Comparison of ENCODE assay signal across 8 mouse cellular contexts in the genomic region with DNA sequence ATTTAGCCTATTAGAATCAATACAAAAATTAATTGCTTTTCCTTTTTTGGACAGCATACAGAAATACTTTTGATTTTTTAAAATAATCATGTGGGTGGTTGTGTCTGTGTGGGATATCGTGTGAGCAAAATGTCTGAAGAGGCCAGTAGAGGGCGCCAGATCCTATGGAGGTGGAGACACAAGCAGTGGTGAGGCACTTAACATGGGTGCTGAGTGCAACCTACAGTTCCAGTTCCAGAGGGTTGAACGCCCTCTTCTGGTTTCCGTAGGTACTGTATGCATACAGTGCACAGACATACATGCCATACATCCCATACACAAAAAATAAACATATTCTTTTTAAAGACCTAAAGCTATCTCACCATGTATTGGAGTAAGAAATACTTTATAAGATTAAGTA.
DNase-seq lines count a peak whose midpoint lies in the region; ATAC-seq and TF ChIP-seq lines count a peak whose summit lies in the region.

No protein-coding gene starts in this region.

- TF ChIP-seq EP300 in CH12.LX (IDR thresholded peaks at IDR 0.05; ENCODE audit: low read length) = no peak

- dilution Hi-C loops in CH12.LX (cut with MboI; ENCODE audit: extremely low pct_ligation_motif_present, extremely low pct_unique_long_range_greater_than_20kb, low sequenced_read_pairs) = no loop called here

- no peaks in the 10 kb centered on the region for H3K9me3 ChIP-seq in hindbrain, postnatal 0 days (ENCODE audit: low read length)
- H3K9me3 ChIP-seq in hindbrain, embryonic 14.5 days (ENCODE audit: control insufficient read depth, low read length) = no peaks in the 10 kb centered on the region
- H3K9me3 ChIP-seq in CH12.LX (replicated peaks; ENCODE audit: low read length) = no peaks in the 10 kb centered on the region

- in situ Hi-C loops in CH12.LX (cut with MboI; ENCODE audit: low pct_ligation_motif_present, low pct_unique_long_range_greater_than_20kb, low sequenced_read_pairs) = no loop called here

- no peak for TF ChIP-seq POLR2A in CH12.LX (IDR thresholded peaks at IDR 0.05; ENCODE audit: low read depth, low read length)
- no peak for TF ChIP-seq POLR2A in bone marrow, adult 2 months (IDR thresholded peaks at IDR 0.05; ENCODE audit: borderline replicate concordance, control insufficient read depth, low read depth, low read length)
- TF ChIP-seq POLR2A in thymus, adult 2 months (IDR thresholded peaks at IDR 0.05; ENCODE audit: control insufficient read depth, extremely low read depth, insufficient read depth, low read length, poor library complexity) = no peak

- H3K36me3 ChIP-seq in hindbrain, postnatal 0 days (ENCODE audit: insufficient read depth, low read length) = no peaks in the 10 kb centered on the region
- H3K36me3 ChIP-seq in hindbrain, embryonic 14.5 days (replicated peaks; ENCODE audit: control insufficient read depth, insufficient read depth) = no peaks in the 10 kb centered on the region
- H3K36me3 ChIP-seq in CH12.LX (replicated peaks in 1 of 2; ENCODE audit: control insufficient read depth in 1 of 2, insufficient read depth in 1 of 2, low read length in 1 of 2) = no peaks in the 10 kb centered on the region
- no peaks in the 10 kb centered on the region for H3K36me3 ChIP-seq in thymus, adult 2 months (ENCODE audit: control insufficient read depth, insufficient read depth, low read length)

- H3K4me2 ChIP-seq in hindbrain, postnatal 0 days (ENCODE audit: low read depth, low read length) = no peak overlapping the region
- no peak overlapping the region for H3K4me2 ChIP-seq in hindbrain, embryonic 14.5 days (replicated peaks)
- H3K4me2 ChIP-seq in CH12.LX (ENCODE audit: insufficient read depth, low read depth, poor library complexity, severe bottlenecking) = no peak overlapping the region

- no peak overlapping the region for H3K27ac ChIP-seq in hindbrain, postnatal 0 days
- H3K27ac ChIP-seq in hindbrain, embryonic 14.5 days = no peak overlapping the region
- H3K27ac ChIP-seq in CH12.LX (ENCODE audit: insufficient read depth, low read depth) = no peak overlapping the region
- no peak overlapping the region for H3K27ac ChIP-seq in bone marrow, adult 2 months (ENCODE audit: control insufficient read depth, insufficient read depth, low read depth, low read length, poor library complexity)
- H3K27ac ChIP-seq in thymus, adult 2 months (ENCODE audit: control insufficient read depth, insufficient read depth, low read length) = no peak overlapping the region

- DNase-seq in hindbrain, postnatal 0 days (ENCODE audit: low spot score) = peak; percentile 72
- no peak for DNase-seq in hindbrain, embryonic 14.5 days (ENCODE audit: low spot score)
- peak; percentile 88 for DNase-seq in CH12.LX (ENCODE audit: extremely low read depth)
- peak; percentile 23 for DNase-seq in layer of hippocampus, adult 9-11 months
- DNase-seq in thymus, adult 2 months = peak; percentile 68

- H3K79me2 ChIP-seq in CH12.LX (replicated peaks; ENCODE audit: control insufficient read depth, extremely low read depth, insufficient read depth, poor library complexity, severe bottlenecking) = no peaks in the 10 kb centered on the region

- TF ChIP-seq CTCF in hindbrain, postnatal 0 days (IDR thresholded peaks at IDR 0.05; ENCODE audit: low read depth) = peak; percentile 73
- TF ChIP-seq CTCF in CH12.LX (conservative IDR thresholded peaks at IDR 0.05 in 1 of 2, IDR thresholded peaks at IDR 0.05 in 1 of 2; ENCODE audit: low read depth in 2 of 2, low read length in 2 of 2) = peak; percentile 58 to 82
- peak; percentile 72 for TF ChIP-seq CTCF in bone marrow, adult 2 months (IDR thresholded peaks at IDR 0.05; ENCODE audit: control insufficient read depth, insufficient read depth, low read length)
- peak; percentile 40; the same call in 1 of the 2 replicates for TF ChIP-seq CTCF in thymus, adult 2 months (IDR thresholded peaks at IDR 0.05; ENCODE audit: borderline replicate concordance, control insufficient read depth, extremely low read depth, insufficient read depth, low read length, poor library complexity)

- no peak overlapping the region for H3K9ac ChIP-seq in hindbrain, postnatal 0 days (replicated peaks; ENCODE audit: low read length)
- no peak overlapping the region for H3K9ac ChIP-seq in hindbrain, embryonic 14.5 days
- no peak overlapping the region for H3K9ac ChIP-seq in CH12.LX (ENCODE audit: insufficient read depth, low read depth)

- TF ChIP-seq RAD21 in CH12.LX (IDR thresholded peaks at IDR 0.05; ENCODE audit: low read depth, low read length) = peak; percentile 58

- no peak overlapping the region for H3K4me3 ChIP-seq in hindbrain, postnatal 0 days (ENCODE audit: low read length)
- H3K4me3 ChIP-seq in hindbrain, embryonic 14.5 days (replicated peaks; ENCODE audit: low read length) = no peak overlapping the region
- H3K4me3 ChIP-seq in CH12.LX (replicated peaks in 1 of 3; ENCODE audit: low read depth in 2 of 3, low read length in 2 of 3, poor library complexity in 1 of 3) = no peak overlapping the region
- no peak overlapping the region for H3K4me3 ChIP-seq in bone marrow, adult 2 months (replicated peaks; ENCODE audit: control insufficient read depth, low read depth, low read length)
- no peak overlapping the region for H3K4me3 ChIP-seq in thymus, adult 2 months (ENCODE audit: control insufficient read depth, insufficient read depth, low read length)

- peak; percentile 21; the same call in 1 of the 2 replicates for ATAC-seq in hindbrain, postnatal 0 days
- ATAC-seq in hindbrain, embryonic 14.5 days (ENCODE audit: low FRiP score) = no peak
- ATAC-seq in erythroid progenitor cell, adult 5-6 weeks (replicated peaks; ENCODE audit: low FRiP score, poor library complexity, severe bottlenecking) = peak; percentile 70
- ATAC-seq in megakaryocyte-erythroid progenitor cell, adult 5-6 weeks (replicated peaks; ENCODE audit: low FRiP score, low TSS enrichment, poor library complexity, severe bottlenecking) = peak; percentile 85

- WGBS in hindbrain, postnatal 0 days = 60% methylated on average over 4 of the region's 4 CpGs
- WGBS in hindbrain, embryonic 14.5 days = 46% methylated on average over 4 of the region's 4 CpGs
- 53% methylated on average over 4 of the region's 4 CpGs for WGBS in bone marrow, adult 2 months
- 61% methylated on average over 4 of the region's 4 CpGs for WGBS in thymus, adult 2 months

- H3K4me1 ChIP-seq in hindbrain, postnatal 0 days (ENCODE audit: insufficient read depth, low read length) = no peaks in the 10 kb centered on the region
- 0 out of 2 replicates have a peak, but pooled peaks cover 6% of the 10 kb centered on the region for H3K4me1 ChIP-seq in hindbrain, embryonic 14.5 days (replicated peaks; ENCODE audit: control insufficient read depth, insufficient read depth, low read length)
- 0 out of 4 replicates have a peak, but pooled peaks cover 0 to 2% of the 10 kb centered on the region in 2 experiments for H3K4me1 ChIP-seq in CH12.LX (ENCODE audit: control insufficient read depth in 1 of 2, insufficient read depth in 2 of 2)
- H3K4me1 ChIP-seq in bone marrow, adult 2 months (ENCODE audit: control insufficient read depth, insufficient read depth, low read length) = no peaks in the 10 kb centered on the region
- peaks cover 16% of the 10 kb centered on the region for H3K4me1 ChIP-seq in thymus, adult 2 months (replicated peaks; ENCODE audit: control insufficient read depth, insufficient read depth, low read length)

- no peaks in the 10 kb centered on the region for H3K27me3 ChIP-seq in hindbrain, postnatal 0 days (ENCODE audit: insufficient read depth, low read length)
- H3K27me3 ChIP-seq in hindbrain, embryonic 14.5 days (ENCODE audit: control insufficient read depth, insufficient read depth, low read length) = no peaks in the 10 kb centered on the region
- H3K27me3 ChIP-seq in CH12.LX (replicated peaks) = no peaks in the 10 kb centered on the region
- no peaks in the 10 kb centered on the region for H3K27me3 ChIP-seq in thymus, adult 2 months (ENCODE audit: control insufficient read depth, insufficient read depth, low read length)

TF ChIP-seq in CH12.LX, 34 proteins besides CTCF, POLR2A, EP300 and RAD21:
- TF ChIP-seq MYC (IDR thresholded peaks at IDR 0.05; ENCODE audit: low read depth, low read length) (peak; percentile 33; the same call in 1 of the 2 replicates), IRF4 (IDR thresholded peaks at IDR 0.05; ENCODE audit: low read depth, low read length) (no peak), RCOR1 (conservative IDR thresholded peaks at IDR 0.05; ENCODE audit: low read depth, low read length) (no peak), ETS1 (conservative IDR thresholded peaks at IDR 0.05; ENCODE audit: low read depth, low read length) (no peak), E2F4 (IDR thresholded peaks at IDR 0.05; ENCODE audit: insufficient replicate concordance, low read depth, low read length) (0 out of 2 replicates have a peak, but pooled peaks have one; percentile 37), JUN (IDR thresholded peaks at IDR 0.05; ENCODE audit: insufficient read depth, low read depth, low read length) (no peak), SMC3 (IDR thresholded peaks at IDR 0.05; ENCODE audit: low read depth, low read length) (peak; percentile 45), POLR2AphosphoS2 (IDR thresholded peaks at IDR 0.05; ENCODE audit: low read depth, low read length) (no peak), ZNF384 (IDR thresholded peaks at IDR 0.05; ENCODE audit: low read depth, low read length) (no peak)
